Mouse (Mus musculus): ENCODE measurements around the gene Ghr.

Gene Ghr

DNA sequence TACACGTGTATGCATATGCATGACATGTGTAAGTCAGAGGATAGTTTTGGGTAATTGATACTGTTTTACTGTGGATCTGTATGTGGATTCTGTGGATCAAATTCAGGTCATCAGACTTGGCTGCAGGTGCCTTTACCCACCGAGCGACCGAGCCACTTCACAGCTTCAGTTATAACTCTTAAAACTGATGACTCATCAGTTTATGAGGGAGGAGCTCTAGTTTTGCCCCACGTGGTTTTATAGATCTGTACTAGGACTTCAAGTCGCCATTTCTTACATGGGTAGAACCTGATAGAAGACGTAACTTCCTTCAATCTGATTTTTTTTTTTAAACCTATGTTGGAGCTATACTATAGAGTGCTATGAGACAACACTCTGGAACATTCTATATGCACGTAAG is 285.7 kb downstream of the Ghr start:
- no peak for DNase-seq (ENCODE audit: low read depth, low spot score)

DNA sequence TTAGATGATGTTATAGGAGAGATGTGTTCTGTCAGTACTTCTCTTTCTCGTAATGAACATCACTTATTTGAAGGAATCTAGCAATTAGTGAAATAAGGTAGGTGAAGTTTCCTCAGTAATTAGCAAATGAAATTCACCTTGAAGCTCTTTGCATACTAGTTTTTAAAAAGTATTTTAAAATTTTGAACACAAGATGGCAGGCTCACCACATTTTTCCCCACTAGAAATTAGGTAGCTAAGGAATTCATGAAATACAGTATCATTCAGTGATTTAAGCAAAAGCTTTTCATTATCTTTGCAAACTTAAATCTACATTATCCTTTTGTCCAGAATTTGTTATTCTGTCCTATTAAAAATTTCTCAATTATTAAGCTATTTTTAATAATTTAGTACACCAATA is 287.3 kb downstream of the Ghr start:
- DNase-seq (ENCODE audit: low read depth, low spot score): no peak

DNA sequence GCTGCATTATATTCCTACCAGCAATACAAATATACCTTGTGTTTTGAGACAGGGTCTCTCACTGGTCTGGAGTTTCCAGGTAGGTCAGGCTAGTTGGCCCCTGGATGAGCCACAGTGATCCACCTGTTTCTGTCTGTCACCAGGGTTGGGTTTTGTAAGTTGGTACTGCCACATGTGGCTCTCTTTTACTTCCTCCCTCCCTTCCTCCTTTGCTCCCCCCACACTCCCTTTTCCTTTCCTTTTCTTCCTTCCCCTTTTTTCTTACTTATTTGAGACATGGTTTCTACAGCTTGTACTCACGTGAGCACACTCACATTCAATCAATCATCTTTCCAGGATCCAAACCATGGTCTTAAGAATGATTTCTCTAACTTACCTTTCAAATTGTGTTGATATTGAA is 289.8 kb downstream of the Ghr start:
- no peak for DNase-seq (ENCODE audit: low read depth, low spot score)

DNA sequence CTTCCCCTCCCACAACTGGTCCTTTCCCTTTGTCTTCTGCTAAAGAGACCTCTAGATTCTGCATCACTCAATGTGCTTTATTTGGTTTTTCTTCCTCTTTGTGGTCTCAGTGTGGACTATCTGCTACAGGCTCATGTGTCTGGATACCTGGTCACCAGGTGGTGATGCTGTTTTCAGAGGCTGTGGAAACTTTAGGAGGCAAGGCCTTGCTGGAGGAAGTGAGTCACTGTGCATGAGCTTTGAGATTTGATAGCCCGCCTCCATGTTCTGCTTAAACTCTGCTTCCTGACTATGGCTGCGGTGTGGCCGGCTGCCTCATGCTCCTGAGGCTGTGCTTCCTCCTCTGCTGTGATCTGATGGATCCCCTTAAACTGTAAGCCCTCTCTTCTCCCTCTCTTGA is 292.9 kb downstream of the Ghr start:
- no peak for DNase-seq (ENCODE audit: low read depth, low spot score)

DNA sequence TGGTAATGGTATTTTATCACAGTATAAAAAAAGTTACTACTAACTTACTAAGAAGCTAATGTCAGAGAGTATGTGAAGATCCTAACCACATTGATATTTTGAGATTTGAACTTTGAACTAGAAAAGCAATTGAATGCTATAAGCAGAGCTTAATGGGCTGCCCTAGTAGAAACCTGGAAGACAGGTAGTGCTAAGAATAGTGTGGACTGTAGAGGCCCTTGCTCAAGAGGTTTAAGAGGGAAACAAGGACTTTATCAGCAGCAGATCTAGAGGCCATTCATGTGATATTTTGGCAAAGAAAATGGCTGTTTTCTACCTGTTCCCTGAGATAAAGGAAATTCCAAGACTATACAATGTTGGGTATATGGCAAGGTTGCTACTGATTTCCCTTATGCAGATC is 297.3 kb downstream of the Ghr start:
- DNase-seq (ENCODE audit: low read depth, low spot score): no peak

DNA sequence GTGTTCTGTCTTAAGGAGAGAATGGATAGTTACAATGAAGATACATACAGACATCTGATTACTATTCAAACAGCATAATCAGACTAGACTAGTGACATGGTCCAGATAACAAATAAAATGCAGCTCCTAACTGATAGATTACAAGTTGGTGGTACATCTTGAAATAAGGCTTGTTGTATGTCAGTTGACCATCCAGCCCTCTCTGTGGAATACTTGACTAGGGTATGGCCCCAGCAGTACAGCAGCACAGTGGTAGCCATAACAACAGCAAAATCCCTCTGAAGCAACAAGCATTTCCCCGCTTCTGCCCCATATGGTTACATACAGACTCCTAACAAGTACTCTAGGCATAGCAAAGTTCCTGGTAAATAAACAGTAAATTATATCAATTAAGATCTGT is 301.6 kb downstream of the Ghr start:
- DNase-seq (ENCODE audit: low read depth, low spot score): no peak

DNA sequence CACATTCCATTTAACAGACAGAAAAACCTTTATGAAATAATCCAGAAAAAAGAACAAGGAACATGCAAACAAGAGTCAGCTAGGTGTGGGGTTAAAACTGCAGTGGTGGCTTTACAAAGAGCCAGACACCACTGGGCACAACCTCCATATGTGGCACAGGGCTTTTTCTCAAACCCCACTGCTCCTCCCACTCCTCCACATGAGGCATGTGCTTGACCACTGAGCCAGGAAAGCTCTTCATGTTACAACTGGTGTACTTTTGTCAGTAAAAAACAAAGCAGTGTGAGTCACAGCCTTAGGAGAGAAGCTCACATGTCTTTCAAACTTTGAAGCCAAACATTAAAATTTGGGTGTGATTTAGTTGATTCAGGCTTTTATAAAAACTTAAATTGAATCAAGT is 302.1 kb downstream of the Ghr start:
- no peak for DNase-seq (ENCODE audit: low read depth, low spot score)

DNA sequence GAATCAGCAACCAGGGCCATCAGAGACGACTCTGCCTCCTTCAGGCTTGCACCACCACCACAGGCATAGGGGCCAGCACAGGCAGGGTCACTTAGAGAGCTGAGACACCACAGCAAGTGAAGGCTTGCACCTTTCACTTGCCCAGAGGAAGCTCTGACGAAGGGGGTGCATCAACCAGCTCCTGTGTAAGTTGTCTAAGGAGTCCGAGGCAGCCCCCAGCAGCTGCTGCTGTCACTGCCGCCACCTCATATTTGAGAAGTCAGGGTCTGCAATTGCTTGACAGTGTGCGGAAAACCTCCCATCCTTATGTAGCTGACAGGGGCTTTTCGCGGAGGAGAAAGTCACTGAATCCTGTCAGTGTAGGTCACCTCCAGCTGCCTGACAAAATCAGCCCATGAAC is 304.1 kb downstream of the Ghr start:
- no peak for DNase-seq (ENCODE audit: low read depth, low spot score)

DNA sequence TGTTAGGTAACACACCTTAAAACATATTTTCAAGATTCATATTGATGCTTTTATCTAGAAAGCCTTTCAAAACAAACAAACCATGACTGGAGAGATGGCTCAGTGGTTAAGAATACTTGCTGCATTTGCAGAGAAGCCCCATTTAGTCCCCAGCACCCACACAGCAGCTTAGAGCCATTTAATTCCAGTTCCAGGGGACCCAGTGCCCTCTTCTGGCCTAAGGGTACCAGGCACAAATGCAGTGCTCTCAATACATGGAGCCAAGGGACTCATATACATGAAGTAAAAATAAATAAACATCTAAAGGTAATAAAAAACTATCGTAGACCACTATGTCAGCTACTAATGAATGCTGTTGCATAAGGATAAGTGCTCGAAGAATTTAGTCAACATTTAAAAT is 305.9 kb downstream of the Ghr start:
- no peak for DNase-seq (ENCODE audit: low read depth, low spot score)

DNA sequence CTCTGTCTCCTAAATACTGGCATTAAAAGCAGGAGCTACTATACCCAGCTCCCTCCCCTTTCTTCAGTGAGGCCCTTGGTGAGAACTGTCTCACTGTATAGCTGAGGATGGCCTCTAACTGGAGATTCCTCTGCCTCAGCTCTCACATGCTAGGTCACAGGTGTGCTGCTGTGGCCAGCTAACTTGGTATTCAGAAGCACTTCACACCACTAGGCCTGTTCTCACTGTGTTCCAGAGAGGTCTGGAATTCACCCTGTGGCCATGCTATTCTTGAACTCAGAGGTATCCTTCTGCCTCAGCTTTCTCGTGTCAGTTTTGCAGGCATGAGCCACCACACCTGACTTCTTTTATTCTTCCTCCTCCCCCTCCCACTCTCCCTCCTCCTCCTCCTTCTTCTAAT is 310.1 kb downstream of the Ghr start:
- DNase-seq (ENCODE audit: low read depth, low spot score): no peak

DNA sequence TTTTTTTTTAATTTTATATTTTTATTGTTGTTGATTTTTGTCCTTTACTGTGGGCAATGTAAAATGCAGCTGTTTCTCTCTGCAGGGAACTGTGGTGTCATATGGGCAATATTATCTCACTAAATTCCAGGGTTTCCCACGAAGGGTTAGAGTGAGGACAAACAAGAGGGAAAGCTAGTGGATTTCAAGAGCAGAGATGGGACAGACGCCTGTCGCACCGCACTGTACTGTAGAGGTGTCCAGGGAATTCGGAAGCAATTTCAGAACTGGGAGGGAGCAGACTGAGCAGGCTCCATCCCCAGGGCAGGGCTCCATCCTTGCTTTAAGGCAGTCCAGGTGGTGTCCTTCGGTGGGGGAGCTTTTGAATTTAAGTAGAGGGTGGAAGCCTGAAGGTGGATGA is 312.1 kb downstream of the Ghr start:
- peak; percentile 27 for DNase-seq (ENCODE audit: low read depth, low spot score)

DNA sequence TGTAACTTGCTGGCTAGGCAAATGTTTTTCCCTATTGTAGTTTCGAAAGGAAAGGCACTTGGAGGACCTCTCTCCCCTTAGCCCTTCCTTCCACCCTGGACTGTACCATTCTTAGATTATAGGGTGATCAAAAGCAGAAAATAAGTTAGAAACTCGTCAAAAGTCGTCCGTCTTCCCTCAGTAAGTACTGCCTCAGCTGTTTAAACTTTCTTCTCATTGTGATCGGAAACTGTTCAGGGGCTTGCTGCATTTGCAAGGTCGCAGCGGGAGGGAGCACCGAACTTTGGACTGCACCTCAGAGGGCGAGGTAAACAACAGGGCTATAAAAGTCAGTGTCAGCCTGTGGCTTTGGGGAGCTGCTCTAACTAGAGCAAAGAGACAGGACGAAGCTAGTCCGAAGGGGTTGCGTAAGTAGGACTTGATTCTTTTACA is 312.6 kb downstream of the Ghr start:
- DNase-seq (ENCODE audit: low read depth, low spot score): peak; percentile 91

DNA sequence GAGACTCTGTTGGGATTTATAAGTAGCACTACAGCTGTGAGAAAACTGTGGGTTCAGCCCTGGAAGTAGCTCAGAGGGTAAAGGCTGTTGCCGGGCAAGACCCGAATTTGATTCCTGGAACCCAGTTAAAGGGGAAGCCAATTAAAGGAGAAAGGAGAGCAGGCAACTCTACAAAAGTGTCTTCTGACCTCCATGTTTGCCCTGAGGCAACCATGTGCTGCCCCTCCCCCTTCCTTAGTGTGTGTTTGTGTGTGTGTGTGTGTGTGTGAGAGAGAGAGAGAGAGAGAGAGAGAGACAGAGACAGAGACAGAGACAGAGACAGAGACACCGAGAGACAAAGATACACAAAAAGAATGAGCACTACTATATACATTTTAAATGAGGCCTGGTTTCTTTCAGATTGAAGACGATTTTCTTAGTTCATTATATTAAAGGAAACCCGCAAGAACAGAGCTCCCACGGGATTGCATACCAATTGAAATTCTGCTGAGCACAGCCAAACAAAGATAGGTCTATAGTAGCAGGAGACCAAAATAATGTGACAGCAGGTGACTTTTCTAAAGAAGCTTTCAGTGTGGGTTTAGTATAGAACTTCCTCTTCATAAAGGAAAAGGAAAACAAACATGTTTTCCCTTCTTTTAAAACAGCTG is 313.2 kb downstream of the Ghr start:
- no peak for DNase-seq (ENCODE audit: low read depth, low spot score)

DNA sequence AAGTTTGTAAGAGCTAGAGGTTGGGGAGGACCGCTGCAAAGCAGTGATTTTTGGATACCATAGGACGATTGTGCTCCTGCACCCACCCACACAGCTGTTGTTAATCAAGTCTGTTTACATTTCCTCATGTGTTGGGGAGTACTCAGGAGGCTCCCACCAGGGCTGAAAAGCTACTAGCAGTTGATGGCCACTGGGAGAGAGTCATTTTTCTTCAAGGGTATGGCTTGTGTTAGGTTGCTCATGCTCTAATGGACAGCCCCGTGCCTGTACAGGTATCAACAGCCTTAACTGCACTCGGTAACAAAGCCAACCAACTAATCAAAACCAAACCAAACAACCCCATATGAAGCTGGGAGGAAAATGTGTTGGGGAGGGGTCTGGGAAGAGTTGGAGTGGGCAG is 313.8 kb downstream of the Ghr start:
- no peak for DNase-seq (ENCODE audit: low read depth, low spot score)

DNA sequence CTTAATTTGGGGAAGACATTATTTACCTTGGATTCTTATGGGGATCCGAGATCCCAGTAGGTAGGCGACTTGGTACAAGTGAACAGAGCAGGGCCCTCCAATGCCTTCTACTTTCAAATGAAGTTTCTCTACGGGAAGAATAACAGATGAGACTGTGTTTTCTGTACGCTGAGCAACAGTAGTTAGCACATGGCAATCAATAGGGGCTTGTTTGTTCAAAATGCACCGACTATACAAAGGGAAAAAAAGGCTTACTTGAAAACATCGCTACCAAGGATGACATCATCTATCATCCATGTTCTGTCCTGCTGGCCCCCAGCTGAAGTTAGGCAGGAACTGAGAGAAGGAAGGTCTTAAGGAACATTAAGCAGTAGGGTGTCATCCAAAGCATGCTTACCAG is 315.0 kb downstream of the Ghr start, which contains the start of gene Selenop:
TSS of gene Selenop (plus strand) at position 301 of the 400 bp plus-strand sequence.
- DNase-seq (ENCODE audit: low read depth, low spot score): no peak
